In genomic region chr9:69457747-69458625, GRCm38 (mm10) we compare ENCODE assay signal across 8 mouse cellular contexts. TPM values are rescaled to one million over a fixed set of nuclear protein-coding genes. Genes with fewer than 3 reads are reported as not detected.
DNase-seq lines count a peak whose midpoint lies in the region; ATAC-seq and TF ChIP-seq lines count a peak whose summit lies in the region.

No protein-coding gene starts in this region.

- peaks cover 11% of the 10 kb centered on the region for H3K36me3 ChIP-seq in intestine, postnatal 0 days (ENCODE audit: control insufficient read depth, insufficient read depth)
- H3K36me3 ChIP-seq in stomach, embryonic 16.5 days (ENCODE audit: control insufficient read depth, insufficient read depth, low read length), result 0 out of 2 replicates have a peak, but pooled peaks cover 6% of the 10 kb centered on the region

- H3K27ac ChIP-seq in intestine, postnatal 0 days (ENCODE audit: low read depth, low read length), result peak overlapping the region; percentile 93
- H3K27ac ChIP-seq in stomach, embryonic 16.5 days (ENCODE audit: low read length), result peak overlapping the region; percentile 95

- no peaks in the 10 kb centered on the region for H3K9me3 ChIP-seq in intestine, postnatal 0 days (ENCODE audit: control insufficient read depth)
- H3K9me3 ChIP-seq in stomach, embryonic 16.5 days (replicated peaks; ENCODE audit: control insufficient read depth, low read length), result no peaks in the 10 kb centered on the region

- H3K4me1 ChIP-seq in intestine, postnatal 0 days (replicated peaks; ENCODE audit: control insufficient read depth, insufficient read depth, low read length), result peaks cover 39% of the 10 kb centered on the region
- H3K4me1 ChIP-seq in stomach, embryonic 16.5 days (ENCODE audit: control insufficient read depth, insufficient read depth, low read length), result peaks cover 50% of the 10 kb centered on the region

- H3K27me3 ChIP-seq in intestine, postnatal 0 days (replicated peaks; ENCODE audit: control insufficient read depth, insufficient read depth, low read length), result no peaks in the 10 kb centered on the region
- H3K27me3 ChIP-seq in stomach, embryonic 16.5 days (ENCODE audit: control insufficient read depth, insufficient read depth, low read length), result no peaks in the 10 kb centered on the region

- no peak for TF ChIP-seq CTCF in intestine, postnatal 0 days (IDR thresholded peaks at IDR 0.05; ENCODE audit: low read depth)

- peak; percentile 64 for ATAC-seq in intestine, postnatal 0 days
- ATAC-seq in stomach, embryonic 16.5 days (ENCODE audit: insufficient read depth, low FRiP score), result peak; percentile 23

- H3K9ac ChIP-seq in intestine, postnatal 0 days (ENCODE audit: low read depth, low read length), result no peak overlapping the region
- peak overlapping the region; percentile 53 for H3K9ac ChIP-seq in stomach, embryonic 16.5 days (ENCODE audit: low read length)

- WGBS in intestine, postnatal 0 days, result 7% methylated on average over 14 of the region's 14 CpGs
- WGBS in stomach, embryonic 16.5 days, result 13% methylated on average over 14 of the region's 14 CpGs

- peak; percentile 82 for DNase-seq in CD4-positive helper T cell, adult 2 months (ENCODE audit: low read depth, low spot score)
- DNase-seq in adrenal gland, adult (ENCODE audit: inconsistent age in 2 of 2, low spot score in 1 of 2), result peak; percentile 93 to 97
- peak; percentile 96 for DNase-seq in gonadal fat pad, adult 2 months (ENCODE audit: low read depth)
- DNase-seq in lung, adult 18-20 months, result peak; percentile 82 to 87
- DNase-seq in frontal cortex, adult 2 months (ENCODE audit: extremely low spot score in 1 of 2, low spot score in 1 of 2), result no peak
- no peak for DNase-seq in spleen, postnatal 36 days (ENCODE audit: low spot score in 2 of 2)

- H3K4me2 ChIP-seq in intestine, postnatal 0 days (replicated peaks; ENCODE audit: low read depth), result peak overlapping the region; percentile 84
- H3K4me2 ChIP-seq in stomach, embryonic 16.5 days (ENCODE audit: low read depth, low read length), result peak overlapping the region; percentile 70

- no peak overlapping the region for H3K4me3 ChIP-seq in intestine, postnatal 0 days (ENCODE audit: low read depth, low read length)
- H3K4me3 ChIP-seq in stomach, embryonic 16.5 days (replicated peaks; ENCODE audit: low read length), result peak overlapping the region; percentile 20

RNA-seq across cellular contexts. Expression of gene Anxa2, which starts 4.6 kb away (rescaled TPM):
- polyA plus RNA-seq in gonadal fat pad, adult 2 months (2012; rRNA removed), result 884 and 1,391 TPM in 2 replicates
- 571 and 641 TPM in 2 replicates for polyA plus RNA-seq in intestine, postnatal 0 days (2015; fragmentation: Nextera tagmentation; extraction: Ambion mirVana)
- 1,223 and 1,404 TPM in 2 replicates for polyA plus RNA-seq in stomach, embryonic 16.5 days (2015; fragmentation: Nextera tagmentation; extraction: Ambion mirVana)
- 21.2 and 22.7 TPM in 2 replicates for polyA plus RNA-seq in frontal cortex, adult 2 months (2012; rRNA removed)

Comparison
In these comparisons a context has a peak if more than half of its experiments do, and no peak if none do; other contexts are left out.
1. DNase-seq: peak in CD4-positive helper T cell, adult 2 months (single experiment), adrenal gland, adult (2 of 2), gonadal fat pad, adult 2 months (single experiment) and lung, adult 18-20 months (2 of 2); none in frontal cortex, adult 2 months (0 of 2) and spleen, postnatal 36 days (0 of 2).
2. RNA of gene Anxa2, which starts 4.6 kb away (polyA plus RNA-seq): 884 to 1,391 TPM in gonadal fat pad, adult 2 months, 1,223 to 1,404 TPM in stomach, embryonic 16.5 days and 571 to 641 TPM in intestine, postnatal 0 days; 21.2 to 22.7 TPM in frontal cortex, adult 2 months; every median in the first group is over 10 times any median in the second.